In the genomic region with DNA sequence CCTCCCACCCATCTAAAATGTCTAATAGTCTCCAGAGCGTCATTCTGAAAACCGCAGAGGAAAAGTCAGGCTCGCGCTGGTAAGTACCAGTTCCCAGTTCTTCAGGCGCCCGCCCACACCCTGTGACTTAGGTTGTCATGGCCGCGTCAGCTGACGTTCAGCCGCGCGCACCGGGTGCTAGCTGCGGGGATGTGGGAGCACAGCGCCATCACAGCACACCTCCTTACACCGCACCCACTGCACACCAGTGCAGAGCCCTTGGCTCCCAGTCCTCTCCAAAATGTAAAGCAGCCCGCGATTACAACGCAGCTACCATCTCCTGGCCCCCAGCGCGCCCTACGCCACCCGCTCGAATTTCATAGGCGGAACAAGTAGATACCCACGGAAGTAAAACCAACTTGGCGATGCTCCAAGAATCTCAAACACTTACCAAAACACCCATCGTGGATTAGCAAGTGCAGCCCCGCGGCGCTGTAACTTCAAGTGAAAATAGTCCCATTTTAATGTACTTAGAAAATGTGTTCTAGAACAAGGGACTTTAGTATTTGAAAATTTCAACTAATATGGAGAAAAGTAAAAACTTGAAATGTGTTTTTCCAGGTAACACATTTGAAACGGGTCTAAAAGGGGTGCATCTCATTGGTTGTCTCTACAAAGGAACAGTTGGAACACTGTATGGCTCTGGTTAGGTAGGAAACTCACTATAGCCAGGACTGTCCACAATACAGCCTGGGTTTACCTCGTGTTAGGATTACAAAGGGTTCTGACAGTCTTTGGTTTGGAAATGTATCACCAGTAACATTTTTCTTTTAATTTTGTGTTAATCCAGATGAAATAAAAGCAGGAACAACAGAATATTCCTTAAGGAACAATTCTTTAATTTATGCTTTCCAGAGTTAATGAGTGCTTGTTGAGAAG, we compare ENCODE assay signal across 8 mouse cellular contexts. TPM values are rescaled to one million over a fixed set of nuclear protein-coding genes. Genes with fewer than 3 reads are reported as not detected.
A peak's percentile ranks its signal among the peaks of the same experiment; 100 is the strongest.
DNase-seq lines count a peak whose midpoint lies in the region; ATAC-seq and TF ChIP-seq lines count a peak whose summit lies in the region.

No protein-coding gene starts in this region.

- peak overlapping the region; percentile 83 for H3K4me3 ChIP-seq in heart, embryonic 12.5 days
- peak overlapping the region; percentile 56 for H3K4me3 ChIP-seq in kidney, postnatal 0 days (replicated peaks; ENCODE audit: low read depth, low read length)
- H3K4me3 ChIP-seq in liver, embryonic 11.5 days (ENCODE audit: low read depth, low read length): peak overlapping the region; percentile 70
- peak overlapping the region; percentile 63 for H3K4me3 ChIP-seq in stomach, embryonic 14.5 days (ENCODE audit: low read depth, low read length)

- H3K27ac ChIP-seq in heart, embryonic 12.5 days (ENCODE audit: poor library complexity, severe bottlenecking): peak overlapping the region; percentile 99
- H3K27ac ChIP-seq in kidney, postnatal 0 days: peak overlapping the region; percentile 91
- peak overlapping the region; percentile 89 for H3K27ac ChIP-seq in liver, embryonic 11.5 days (ENCODE audit: low read depth, low read length)
- H3K27ac ChIP-seq in stomach, embryonic 14.5 days (ENCODE audit: low read length): peak overlapping the region; percentile 95

- 2% methylated on average over 33 of the region's 33 CpGs for WGBS in heart, embryonic 12.5 days
- WGBS in kidney, postnatal 0 days: 1% methylated on average over 33 of the region's 33 CpGs
- 2% methylated on average over 33 of the region's 33 CpGs for WGBS in liver, embryonic 11.5 days
- 2% methylated on average over 33 of the region's 33 CpGs for WGBS in stomach, embryonic 14.5 days

- H3K27me3 ChIP-seq in heart, embryonic 12.5 days (replicated peaks): peaks cover 9% of the 10 kb centered on the region
- H3K27me3 ChIP-seq in kidney, postnatal 0 days (ENCODE audit: insufficient read depth, low read length): no peaks in the 10 kb centered on the region
- H3K27me3 ChIP-seq in liver, embryonic 11.5 days (replicated peaks; ENCODE audit: control insufficient read depth, insufficient read depth, low read length): no peaks in the 10 kb centered on the region
- no peaks in the 10 kb centered on the region for H3K27me3 ChIP-seq in stomach, embryonic 14.5 days (ENCODE audit: control insufficient read depth, insufficient read depth, low read length)

- H3K4me2 ChIP-seq in heart, embryonic 12.5 days: peak overlapping the region; percentile 66
- H3K4me2 ChIP-seq in kidney, postnatal 0 days (ENCODE audit: low read length): peak overlapping the region; percentile 58
- peak overlapping the region; percentile 76 for H3K4me2 ChIP-seq in liver, embryonic 11.5 days
- peak overlapping the region; percentile 49 for H3K4me2 ChIP-seq in stomach, embryonic 14.5 days (replicated peaks; ENCODE audit: low read depth, low read length)

- 0 out of 2 replicates have a peak, but pooled peaks cover 4% of the 10 kb centered on the region for H3K9me3 ChIP-seq in heart, embryonic 12.5 days (replicated peaks)
- no peaks in the 10 kb centered on the region for H3K9me3 ChIP-seq in kidney, postnatal 0 days (replicated peaks; ENCODE audit: low read length)
- H3K9me3 ChIP-seq in liver, embryonic 11.5 days (ENCODE audit: control insufficient read depth, low read length): no peaks in the 10 kb centered on the region
- H3K9me3 ChIP-seq in stomach, embryonic 14.5 days (ENCODE audit: control insufficient read depth, low read depth, low read length): no peaks in the 10 kb centered on the region

- ATAC-seq in erythroid progenitor cell, adult 5-6 weeks (replicated peaks; ENCODE audit: low FRiP score, poor library complexity, severe bottlenecking): peak; percentile 83
- ATAC-seq in heart, embryonic 12.5 days (ENCODE audit: insufficient number of reproducible peaks, low FRiP score): peak; percentile 93
- ATAC-seq in kidney, postnatal 0 days (replicated peaks; ENCODE audit: low FRiP score, low read depth): peak; percentile 93
- peak; percentile 88 for ATAC-seq in liver, embryonic 11.5 days (replicated peaks; ENCODE audit: low FRiP score)
- peak; percentile 91 for ATAC-seq in stomach, embryonic 14.5 days (ENCODE audit: insufficient number of reproducible peaks, insufficient read depth, low FRiP score, low read depth)

- DNase-seq in CD4-positive helper T cell, adult 2 months (ENCODE audit: low read depth, low spot score): peak; percentile 98
- peak; percentile 82 for DNase-seq in brain, embryonic 18.5 days (ENCODE audit: low read depth, low spot score)
- DNase-seq in kidney, postnatal 0 days (ENCODE audit: low spot score): peak; percentile 92
- DNase-seq in liver, embryonic 11.5 days (ENCODE audit: low spot score): peak; percentile 87
- peak; percentile 98 for DNase-seq in naive thymus-derived CD4-positive, alpha-beta T cell, adult 2 months (ENCODE audit: low read depth)

- H3K9ac ChIP-seq in heart, embryonic 12.5 days: peak overlapping the region; percentile 76
- H3K9ac ChIP-seq in kidney, postnatal 0 days (ENCODE audit: low read depth, low read length): peak overlapping the region; percentile 65
- peak overlapping the region; percentile 69 for H3K9ac ChIP-seq in liver, embryonic 11.5 days (ENCODE audit: low read depth, low read length)
- peak overlapping the region; percentile 40 for H3K9ac ChIP-seq in stomach, embryonic 14.5 days (replicated peaks; ENCODE audit: low read depth, low read length)

- peak; percentile 33; the same call in 1 of the 2 replicates for TF ChIP-seq CTCF in kidney, postnatal 0 days (IDR thresholded peaks at IDR 0.05; ENCODE audit: low read depth)

- H3K36me3 ChIP-seq in heart, embryonic 12.5 days: peaks cover 4% of the 10 kb centered on the region; the same call in 1 of the 2 replicates
- no peaks in the 10 kb centered on the region for H3K36me3 ChIP-seq in kidney, postnatal 0 days (ENCODE audit: insufficient read depth, low read length)
- no peaks in the 10 kb centered on the region for H3K36me3 ChIP-seq in liver, embryonic 11.5 days (ENCODE audit: control insufficient read depth, insufficient read depth, low read length)
- H3K36me3 ChIP-seq in stomach, embryonic 14.5 days (ENCODE audit: control insufficient read depth, insufficient read depth, low read length): no peaks in the 10 kb centered on the region

- no peaks in the 10 kb centered on the region for H3K4me1 ChIP-seq in heart, embryonic 12.5 days (replicated peaks)
- no peaks in the 10 kb centered on the region for H3K4me1 ChIP-seq in kidney, postnatal 0 days (replicated peaks; ENCODE audit: insufficient read depth, low read length)
- no peaks in the 10 kb centered on the region for H3K4me1 ChIP-seq in liver, embryonic 11.5 days (replicated peaks; ENCODE audit: control insufficient read depth, insufficient read depth, low read length)
- no peaks in the 10 kb centered on the region for H3K4me1 ChIP-seq in stomach, embryonic 14.5 days (ENCODE audit: control insufficient read depth, insufficient read depth, low read length)

RNA-seq across cellular contexts. Expression of gene Lrif1, which starts 37.5 kb away (rescaled TPM):
- total RNA-seq in erythroid progenitor cell, adult 5-6 weeks (2015; ENCODE audit: low replicate concordance): 27.0 and 60.4 TPM in 2 replicates
- 15.7 and 21.1 TPM in 2 replicates for total RNA-seq in erythroid progenitor cell, adult 5-6 weeks (2017; ENCODE audit: low replicate concordance)
- polyA plus RNA-seq in heart, embryonic 12.5 days (2016; fragmentation: Nextera tagmentation; extraction: Ambion mirVana): 14.8 and 15.4 TPM in 2 replicates
- polyA plus RNA-seq in kidney, postnatal 0 days (2015; fragmentation: Nextera tagmentation; extraction: Ambion mirVana): 17.8 and 20.2 TPM in 2 replicates
- 10.7 and 11.8 TPM in 2 replicates for polyA plus RNA-seq in liver, embryonic 11.5 days (2014; fragmentation: Nextera tagmentation; extraction: Ambion mirVana)
- polyA plus RNA-seq in stomach, embryonic 14.5 days (2014; fragmentation: Nextera tagmentation; extraction: Ambion mirVana): 18.0 and 18.9 TPM in 2 replicates

Comparison
In these comparisons a context has a peak if more than half of its experiments do, and no peak if none do; other contexts are left out.
1. Peak in every context shown above with its lines: DNase-seq, ATAC-seq, H3K4me3 ChIP-seq and H3K27ac ChIP-seq.